Mouse (Mus musculus) embryo, embryonic 9.5 days (tissue): ENCODE measurements around the gene Theg.

Experiments used
- DNase-seq: peaks from one replicate; pipeline ENCODE4 v3.0.0-alpha.2; 2017; ENCODE audit errors: extremely low spot score

Gene Theg

DNA sequence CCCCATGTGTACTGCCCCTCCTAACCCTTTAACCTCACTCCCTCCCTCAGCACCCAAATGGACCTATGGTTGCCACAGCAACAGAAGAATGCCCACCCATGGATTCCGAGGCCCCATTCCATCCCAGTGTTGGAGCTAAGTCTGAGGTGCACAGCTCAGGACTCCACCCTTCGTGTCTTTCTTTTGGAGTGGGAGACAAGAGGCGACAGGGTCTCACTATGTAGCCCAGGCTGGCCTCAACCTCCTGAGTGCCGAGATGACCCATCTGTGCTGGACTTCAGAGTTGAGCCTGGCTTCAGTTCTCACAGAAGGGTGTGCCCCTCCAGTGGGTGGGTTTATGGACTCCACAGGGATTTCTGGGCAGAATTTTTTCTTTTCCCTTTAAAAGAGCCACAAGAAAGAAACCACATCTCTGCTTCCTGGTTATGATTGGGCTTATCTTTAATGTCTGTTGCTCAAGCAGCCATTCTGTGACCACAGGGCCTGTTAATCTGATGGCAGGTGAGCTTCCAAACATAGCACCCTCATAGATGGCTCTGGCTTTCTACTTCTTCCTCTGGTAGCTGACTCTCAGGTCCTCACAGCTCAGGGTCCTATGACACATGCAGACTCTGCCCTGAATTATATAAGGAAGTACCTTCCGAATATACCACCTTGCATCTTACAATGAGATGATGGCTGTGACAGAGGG, at the start of gene Theg:
Gene Theg, minus strand, starts transcription at position 271 of the 691 bp plus-strand sequence.
- no peak for DNase-seq

DNA sequence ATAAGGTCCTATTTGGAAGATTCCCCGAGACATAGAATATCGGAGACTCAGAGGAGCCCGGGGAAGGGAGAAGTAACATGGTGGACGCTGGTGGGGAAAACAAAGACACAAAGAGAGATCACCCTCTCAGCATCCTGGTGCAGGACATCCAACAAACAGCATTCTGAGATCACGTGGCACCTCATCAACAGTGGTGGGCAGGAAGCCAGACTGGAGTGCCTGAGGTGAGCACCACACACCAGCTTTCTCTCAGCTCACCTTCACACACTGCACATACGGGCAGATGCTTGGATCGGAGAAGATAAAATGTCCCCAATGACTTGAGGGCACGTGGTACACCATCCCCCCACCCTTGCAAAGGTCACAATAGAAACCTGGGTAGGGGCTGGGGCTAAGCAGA, 49.2 kb upstream of the Theg start:
- no peak for DNase-seq

DNA sequence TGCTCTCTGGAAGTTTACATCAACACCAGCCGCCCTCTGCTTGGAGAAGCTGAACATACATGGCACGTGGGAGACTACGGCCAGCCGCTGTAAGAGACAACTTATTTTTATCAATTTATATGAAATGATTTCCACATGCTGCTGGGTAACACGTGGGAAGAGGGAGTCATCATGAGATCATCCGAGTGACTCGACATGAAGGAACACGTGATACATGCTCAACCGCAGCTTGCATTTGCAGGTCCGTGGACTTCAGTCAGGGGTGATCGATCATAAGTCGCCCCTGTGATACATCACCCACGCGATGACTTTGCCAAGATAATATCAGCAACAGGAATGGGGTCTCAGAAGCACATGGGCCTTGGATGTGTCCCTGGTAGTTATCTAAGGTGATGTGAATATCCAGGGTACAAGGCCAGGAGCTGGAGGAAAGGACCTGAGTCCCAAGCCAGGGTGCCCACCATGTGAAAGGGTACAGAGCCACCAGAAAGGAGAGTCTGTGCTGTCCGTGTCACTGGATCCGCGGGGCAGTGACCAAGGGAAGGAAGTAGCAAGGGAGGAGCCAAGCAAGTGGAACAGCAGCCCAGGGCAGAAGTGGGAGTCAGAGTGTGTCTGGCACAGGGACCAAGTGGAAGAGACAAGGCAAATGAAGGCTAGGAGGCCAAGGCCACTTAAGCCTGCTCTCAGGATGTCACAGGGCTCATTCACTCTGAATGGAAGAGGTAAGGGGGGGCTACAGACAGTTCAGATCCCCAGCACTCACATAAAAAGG, 46.1 kb upstream of the Theg start:
- no peak for DNase-seq

DNA sequence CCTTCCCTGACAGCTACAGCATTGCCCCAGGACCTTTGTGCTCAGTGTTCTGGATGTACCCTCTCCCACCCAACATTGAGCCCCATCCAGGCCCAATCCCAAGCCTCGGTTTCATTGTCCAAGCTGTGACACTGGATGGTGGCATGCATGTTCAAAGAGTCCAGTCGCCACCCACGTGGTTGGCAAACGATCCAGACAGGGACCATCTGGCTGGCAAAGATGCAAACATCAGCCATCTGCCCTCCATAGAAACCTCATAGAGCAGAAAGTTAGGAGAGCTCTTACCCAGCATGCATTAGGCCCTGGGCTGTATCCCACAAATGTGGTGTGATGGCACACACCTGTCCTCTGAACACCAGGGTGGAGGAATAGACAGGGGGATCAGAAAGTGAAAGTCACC, 44.3 kb upstream of the Theg start:
- no peak for DNase-seq

DNA sequence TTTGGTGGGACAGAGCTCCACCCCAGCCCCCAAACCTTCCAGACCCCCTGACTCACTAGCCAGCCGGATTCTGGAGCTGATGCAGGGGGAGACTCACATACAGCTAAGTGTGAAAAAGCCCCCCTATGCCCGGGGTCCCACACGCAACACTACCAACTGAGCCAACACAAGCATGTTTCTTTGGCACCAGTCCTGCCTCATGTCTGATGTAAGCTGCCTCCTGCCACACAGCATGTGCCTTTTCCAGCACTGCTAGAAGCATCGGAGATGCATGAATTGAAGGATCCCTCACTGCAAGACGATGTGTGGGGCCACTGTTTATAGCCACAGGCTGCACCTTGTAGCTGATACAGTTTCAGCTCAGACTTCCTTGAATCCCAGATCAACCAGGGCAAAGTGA, 41.2 kb upstream of the Theg start:
- DNase-seq = no peak

DNA sequence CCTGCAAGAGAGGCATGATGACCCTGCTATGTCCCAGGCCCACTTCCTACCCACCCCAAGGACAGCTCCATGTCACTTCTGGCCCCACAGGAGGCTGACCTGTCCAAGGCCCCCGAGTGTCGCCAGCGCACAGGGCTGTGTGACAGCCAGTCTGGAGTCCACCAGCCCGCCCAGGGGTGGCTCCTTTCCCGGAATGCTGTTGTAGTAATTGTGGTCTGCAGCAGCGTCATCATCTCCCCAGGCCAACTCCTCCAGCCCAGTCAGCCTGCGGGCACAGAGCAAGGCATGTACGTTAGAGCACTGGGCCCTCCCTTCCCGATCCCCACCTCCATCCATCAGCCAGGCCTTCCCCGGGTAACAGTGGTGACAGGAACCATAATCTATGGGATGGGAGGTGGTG, 39.0 kb upstream of the Theg start:
- no peak for DNase-seq

DNA sequence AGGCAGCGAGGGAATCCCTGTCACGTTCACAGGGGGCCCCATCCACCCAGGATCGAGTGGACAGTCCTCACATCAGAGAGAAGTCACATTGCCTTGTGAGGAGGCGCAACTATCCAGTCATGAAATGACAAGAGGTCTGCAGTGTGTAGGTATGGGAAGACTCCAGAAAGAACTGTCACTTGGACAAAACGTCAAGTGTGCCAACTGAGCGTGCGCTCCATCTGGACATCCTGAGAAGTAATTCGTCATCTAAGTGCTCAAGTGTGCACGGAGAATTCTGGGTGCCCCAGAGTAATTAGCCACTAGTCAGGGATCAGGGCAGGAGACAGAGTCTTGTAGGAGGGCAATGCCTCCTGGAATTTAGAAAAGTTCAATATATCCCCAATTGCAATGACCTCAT, 38.3 kb upstream of the Theg start:
- DNase-seq = no peak

DNA sequence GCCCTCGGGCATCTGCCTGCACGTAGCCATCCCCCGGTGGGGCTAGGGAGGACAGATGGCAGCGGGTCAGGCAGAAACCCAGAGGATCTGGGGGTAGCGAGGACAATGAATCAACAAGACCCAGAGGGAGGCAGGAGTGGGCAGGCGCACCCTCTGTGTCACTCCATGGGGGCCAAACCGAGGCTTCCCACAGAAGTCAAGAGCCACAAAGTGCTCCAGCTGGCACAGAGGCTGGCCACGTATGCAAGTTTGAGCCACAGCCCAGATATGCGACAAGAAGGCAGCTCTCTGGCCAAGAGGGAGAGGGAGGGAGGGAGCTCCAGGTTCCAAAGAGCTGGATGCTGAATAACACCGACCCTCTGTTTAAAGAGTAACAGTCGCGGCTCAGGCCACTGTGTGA, 36.8 kb upstream of the Theg start:
- no peak for DNase-seq

DNA sequence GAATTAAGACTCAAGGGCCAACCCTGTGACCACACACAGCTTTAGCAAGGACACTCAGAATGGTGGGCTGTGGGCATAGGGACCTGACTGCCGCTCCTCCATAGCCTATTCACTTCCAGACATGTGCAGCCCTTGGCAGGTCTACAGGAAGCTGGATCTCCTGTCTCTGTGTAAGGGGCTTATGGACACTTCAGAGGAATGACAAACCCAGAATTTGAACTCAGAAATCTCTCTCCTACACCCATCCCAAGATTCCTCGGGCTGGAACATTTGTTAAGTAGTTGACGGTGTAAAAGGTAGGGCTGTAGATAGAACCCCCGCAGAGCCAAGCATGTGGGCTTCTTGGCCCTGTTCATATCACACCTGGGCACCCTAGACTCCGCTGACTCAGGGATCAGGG, 29.2 kb upstream of the Theg start:
- no peak for DNase-seq

DNA sequence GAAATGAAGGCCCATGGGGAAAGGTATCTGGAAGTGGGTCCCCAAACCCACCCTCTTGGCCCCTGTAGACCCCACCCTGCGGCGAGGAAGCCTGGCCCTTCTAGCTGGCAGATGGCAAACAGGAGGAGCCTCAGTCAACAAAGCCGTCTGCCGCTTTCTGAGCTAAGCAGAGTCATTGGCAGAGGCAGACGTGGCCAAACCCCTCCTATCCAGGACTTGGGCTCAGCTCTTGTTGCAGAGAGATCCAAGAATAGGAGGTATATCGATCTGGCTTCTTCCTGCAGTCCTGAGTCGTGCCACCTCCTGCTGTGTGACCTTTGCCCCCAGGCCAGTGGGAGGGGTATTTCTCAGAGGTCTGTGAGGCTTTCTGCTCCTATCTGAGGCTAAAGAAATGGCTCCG, 28.7 kb upstream of the Theg start:
- DNase-seq = peak; percentile 42

DNA sequence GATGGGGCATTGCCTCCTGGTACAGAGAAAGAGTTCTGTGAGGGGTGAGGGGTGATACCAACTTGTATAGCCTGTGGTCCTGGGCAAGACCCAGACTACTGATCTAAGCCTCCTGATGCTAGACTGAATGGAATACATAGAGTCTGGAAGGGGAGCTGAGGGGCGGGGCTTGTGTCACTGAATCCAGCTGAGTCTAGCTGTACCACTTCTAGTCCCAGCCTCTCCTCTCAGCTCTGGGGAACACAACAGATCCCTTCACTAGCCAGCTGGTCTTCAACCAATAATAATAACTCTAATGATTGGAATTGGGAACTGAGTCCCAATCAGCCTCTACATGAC, 27.1 kb upstream of the Theg start:
- DNase-seq = no peak

DNA sequence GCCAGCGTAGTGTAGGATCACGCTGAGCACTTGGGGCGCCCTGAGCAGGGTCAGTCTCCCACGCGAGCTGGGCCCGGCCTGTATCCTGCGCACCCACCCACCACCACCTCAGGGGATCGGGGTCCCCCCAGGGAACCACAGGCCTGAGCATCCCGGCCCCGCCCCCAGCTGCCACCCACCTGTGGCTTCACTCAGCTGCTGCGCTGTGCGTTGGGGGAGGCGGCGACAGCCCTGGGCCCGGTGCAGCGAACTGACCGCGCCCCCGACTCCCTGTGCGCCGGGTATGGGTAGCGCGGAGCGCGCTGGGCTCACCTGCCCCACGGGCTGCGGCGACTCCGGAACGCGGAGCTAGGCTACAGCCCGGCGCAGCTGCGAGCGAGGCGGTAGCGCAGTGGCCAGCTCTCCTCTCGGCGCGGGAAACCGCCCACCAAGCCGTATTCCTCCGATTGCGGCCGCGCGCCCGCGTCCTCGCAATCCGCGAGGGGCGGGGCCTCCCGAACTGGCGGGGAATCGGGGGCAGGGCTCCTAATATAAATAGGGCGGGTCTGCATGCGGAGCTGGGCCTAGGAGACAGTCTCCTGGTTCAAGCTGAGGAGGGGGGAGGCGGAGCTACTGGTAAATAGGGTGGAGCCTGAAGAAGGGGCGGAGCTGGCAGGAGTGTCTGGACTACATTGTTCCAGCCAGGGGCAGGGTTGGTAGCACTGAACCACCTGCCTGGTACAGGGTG, 26.6 kb upstream of the Theg start, which contains the start of gene C2cd4c:
Gene C2cd4c, minus strand, starts transcription at position 448 of the 727 bp plus-strand sequence.
- peak; percentile 83 for DNase-seq

DNA sequence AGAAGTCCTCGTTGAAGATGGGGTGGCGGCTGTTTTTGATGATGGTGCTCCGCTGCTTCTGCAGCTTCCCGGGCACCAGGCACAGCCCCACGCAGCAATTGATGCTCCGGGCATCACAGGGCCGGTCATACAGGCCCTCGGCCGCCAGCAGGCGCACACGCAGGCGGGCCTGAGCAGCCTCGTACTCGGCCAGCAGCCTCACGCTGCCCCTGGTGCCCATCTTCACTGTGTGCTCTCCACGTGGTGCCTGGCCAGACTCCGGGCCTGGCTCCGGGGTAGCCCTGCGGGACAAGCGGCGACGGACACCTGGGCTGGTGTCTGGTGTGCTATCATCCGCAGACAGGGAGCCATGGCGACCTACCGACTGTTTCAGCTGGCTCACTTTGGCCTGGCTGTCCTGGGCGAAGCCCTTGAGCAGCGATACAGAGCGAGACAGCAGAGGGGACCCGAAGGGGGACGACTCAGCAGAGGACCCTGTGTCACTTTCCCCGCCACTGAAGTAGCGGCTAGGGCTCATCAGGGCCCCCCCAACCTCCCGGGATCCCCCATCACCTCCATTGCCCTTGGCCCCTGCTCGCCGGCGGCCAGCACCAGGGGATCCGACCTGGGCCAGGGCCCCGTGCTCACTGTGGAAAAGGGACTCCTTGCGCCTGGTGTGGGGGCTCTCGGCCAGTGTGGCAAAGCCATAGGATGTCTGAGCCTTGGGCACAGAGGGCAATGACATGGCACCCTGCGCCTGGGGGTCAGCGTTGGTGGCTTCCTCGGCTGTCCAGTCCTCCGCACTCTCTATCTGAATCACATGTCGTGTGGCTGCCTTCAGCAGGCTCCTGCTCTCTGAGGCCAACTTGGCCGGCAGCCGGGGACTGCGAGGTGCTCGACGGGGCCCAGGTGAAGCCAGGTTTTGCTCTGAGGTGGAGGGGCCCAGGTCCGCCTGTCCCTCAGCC, 25.3 kb upstream of the Theg start:
- peak; percentile 57 for DNase-seq

DNA sequence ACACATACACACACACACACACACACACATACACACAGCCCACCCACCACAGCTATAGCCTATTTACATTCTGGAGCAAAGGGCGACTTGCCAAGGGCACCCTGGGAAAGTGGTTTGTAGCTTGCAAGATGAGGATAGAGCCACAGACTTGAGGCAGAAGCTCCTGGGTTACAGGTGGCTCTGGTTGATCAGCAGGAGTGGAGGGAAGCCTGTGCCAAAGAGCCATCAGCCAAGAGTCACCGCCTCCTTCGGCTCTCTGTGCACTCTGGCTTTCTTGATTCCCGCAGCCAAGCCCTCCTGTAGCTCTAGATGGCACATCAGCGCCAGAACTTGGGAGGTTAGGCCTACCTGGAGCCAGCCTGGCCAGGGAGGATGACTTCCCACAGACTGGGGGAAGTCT, 24.2 kb upstream of the Theg start:
- no peak for DNase-seq

DNA sequence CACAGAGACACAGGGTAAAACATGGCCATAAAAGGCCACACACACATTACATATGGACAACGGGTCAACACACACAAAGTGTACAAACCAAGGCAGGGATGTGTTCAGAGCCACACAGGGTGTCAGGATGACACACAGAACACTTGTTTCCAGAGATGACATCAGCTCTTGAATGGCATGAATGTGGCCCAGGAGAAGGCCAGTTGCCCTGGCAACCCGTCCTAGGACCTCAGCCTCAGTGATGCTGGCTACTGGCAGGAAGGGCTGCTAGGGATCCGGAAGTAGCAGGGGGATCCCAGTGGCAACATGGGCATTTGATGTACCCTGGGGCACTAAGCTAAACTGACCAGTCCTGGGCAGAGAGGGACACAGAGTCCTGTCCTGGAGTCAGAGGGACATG, 22.1 kb upstream of the Theg start:
- DNase-seq = no peak

DNA sequence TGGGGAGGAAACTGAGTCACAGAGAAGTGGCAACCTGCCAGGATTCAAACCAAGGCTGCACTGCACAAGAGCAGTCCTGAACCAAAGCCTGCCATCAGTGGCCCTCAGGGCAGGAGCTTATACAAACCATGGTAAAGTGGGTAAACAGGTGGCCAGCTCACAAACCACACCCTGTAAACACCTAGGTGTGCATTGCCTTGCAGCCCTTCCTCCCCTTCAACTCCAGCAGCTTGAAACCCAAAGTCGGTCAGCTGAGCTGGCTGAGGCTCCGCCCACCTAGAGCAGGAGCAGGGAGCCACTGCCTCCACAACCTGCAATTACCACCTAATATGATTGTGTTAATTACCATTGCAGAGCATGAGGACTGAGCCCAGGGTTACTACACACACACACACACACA, 20.8 kb upstream of the Theg start:
- DNase-seq = no peak

DNA sequence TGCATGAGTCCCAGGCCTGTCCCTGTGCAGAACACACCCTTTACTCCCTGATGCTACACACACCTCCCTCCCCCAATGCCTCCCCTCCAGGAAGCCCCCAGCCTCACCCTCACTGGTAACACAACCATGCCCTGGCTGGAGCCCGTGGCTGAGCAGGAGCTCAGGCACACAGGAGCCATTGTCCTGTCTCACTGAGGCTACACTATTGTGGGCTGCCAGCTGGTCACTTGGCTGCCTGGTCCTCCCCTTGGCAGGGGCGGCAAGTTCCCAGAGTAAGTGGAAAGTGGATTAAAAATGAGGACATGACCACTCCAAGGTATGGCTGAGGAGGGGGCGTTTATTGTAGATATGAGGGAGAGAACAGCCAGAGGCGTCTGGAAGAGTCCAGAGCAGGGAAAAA, 19.4 kb upstream of the Theg start:
- DNase-seq = no peak

DNA sequence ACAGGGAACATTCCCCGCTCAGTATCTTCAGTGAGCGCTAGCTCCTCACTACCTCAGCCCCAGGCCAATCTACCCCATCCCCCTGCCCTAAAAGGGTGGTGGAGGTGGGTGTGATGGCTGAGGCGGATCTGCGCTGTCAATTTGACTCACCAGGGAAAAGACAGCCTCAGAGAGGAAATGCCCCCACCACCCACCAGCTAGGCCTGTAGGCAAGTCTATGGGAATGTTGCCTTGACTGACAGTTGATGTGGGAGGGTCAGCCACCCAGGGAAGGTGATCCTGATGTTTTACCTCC, 10.8 kb upstream of the Theg start:
- DNase-seq = no peak

DNA sequence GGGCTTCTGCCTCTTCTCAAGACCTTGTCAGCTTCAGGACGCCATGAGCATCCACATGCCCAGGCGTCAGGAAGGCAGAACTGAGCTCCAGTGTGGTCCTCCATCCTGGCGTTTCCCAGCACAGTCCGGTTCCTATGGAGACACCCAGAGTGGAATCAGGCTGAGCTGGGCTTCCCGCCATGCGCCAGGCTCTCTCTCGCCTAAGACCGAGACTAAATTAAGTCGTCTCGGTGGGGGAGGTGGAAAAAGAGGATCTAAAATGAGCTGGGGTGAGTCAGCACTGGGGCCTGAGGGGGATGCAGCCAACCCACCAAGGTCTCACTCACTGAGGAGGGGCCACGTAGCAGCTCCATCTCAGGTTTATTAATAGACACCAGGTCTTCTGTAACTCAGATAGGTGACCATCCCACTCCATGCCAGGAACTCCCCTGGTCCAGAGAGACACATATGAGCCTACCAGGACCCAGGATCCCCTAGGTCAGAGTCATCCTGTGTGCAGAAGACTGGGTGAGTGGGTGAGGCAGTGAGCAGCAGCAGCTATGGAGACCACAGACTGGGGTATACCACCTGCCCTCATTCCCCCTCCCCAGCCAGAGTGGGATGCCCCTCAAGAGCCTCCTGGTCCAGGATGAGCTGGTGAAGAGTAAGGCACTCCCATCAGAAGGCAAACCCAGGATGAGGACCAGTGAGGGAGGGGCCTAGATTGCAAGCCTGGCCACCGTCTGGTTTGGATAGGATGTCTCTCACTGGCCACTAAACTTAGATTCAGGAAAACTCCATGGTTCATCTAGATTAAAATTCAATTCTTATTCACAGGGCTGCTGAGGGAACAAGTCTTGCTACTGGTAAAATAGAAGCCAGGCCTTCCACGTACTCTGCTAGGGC, 10.2 kb upstream of the Theg start:
- DNase-seq = no peak

DNA sequence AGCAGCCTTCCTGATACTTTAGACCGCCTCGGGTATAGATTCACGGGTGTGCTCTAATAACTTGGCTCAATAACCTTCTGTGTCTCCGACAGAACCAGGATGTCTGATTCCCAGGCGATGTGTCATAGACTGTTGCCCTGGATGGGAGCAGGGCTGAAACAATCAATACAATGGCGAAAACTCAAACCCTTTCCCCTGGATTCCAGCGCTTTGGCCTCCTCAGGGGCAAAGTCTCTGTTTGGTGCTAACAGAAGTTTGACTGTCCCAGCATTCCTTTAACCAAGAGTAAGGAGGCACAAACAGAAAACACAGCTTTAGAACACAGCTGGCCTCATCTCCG, 8.4 kb upstream of the Theg start:
- no peak for DNase-seq
